Mouse (Mus musculus) CH12.LX (cell line): ENCODE data around the gene Nav3. TPM values are rescaled to one million over a fixed set of nuclear protein-coding genes. Genes with fewer than 3 reads are reported as not detected.

Source experiments
- DNase-seq: peaks from one replicate; pipeline ENCODE4 v3.0.0-alpha.2; 2013; ENCODE audit errors: extremely low read depth
- H3K27ac ChIP-seq: 2 replicates; pipeline ENCODE4 v1.5.1; 2012; ENCODE audit warnings: low read depth, mild to moderate bottlenecking, control low read depth, moderate library complexity; ENCODE audit not compliant: insufficient read depth
- H3K27me3 ChIP-seq: replicated peaks from 2 replicates; pipeline ENCODE3; 2012; ENCODE audit warnings: inconsistent platforms
- H3K36me3 ChIP-seq, 2 experiments: replicated peaks in 1 of 2; 2 replicates each; pipeline versions ENCODE3 to v1.6.1; 2012; ENCODE audit warnings: inconsistent platforms in 1 of 2, low read length in 1 of 2, mild to moderate bottlenecking in 1 of 2, mixed read lengths in 1 of 2, moderate library complexity in 1 of 2; ENCODE audit not compliant: control insufficient read depth in 1 of 2, insufficient read depth in 1 of 2
- H3K4me1 ChIP-seq, 2 experiments: 2 replicates each; pipeline ENCODE4 v1.6.1; 2012; ENCODE audit warnings: inconsistent platforms in 1 of 2, moderate library complexity in 1 of 2; ENCODE audit not compliant: insufficient read depth in 2 of 2, control insufficient read depth in 1 of 2
- H3K4me2 ChIP-seq: 2 replicates; pipeline ENCODE4 v1.6.1; 2012; ENCODE audit warnings: low read depth, mild to moderate bottlenecking, control low read depth; ENCODE audit not compliant: poor library complexity, insufficient read depth, severe bottlenecking
- H3K4me3 ChIP-seq, 3 experiments: fragments of 150-350 bp in 1 of 3; sonication (generic) in 1 of 3; replicated peaks in 1 of 3; 2 replicates each; pipeline versions ENCODE3 to v1.5.1; 2011 to 2012; ENCODE audit warnings: low read depth in 2 of 3, low read length in 2 of 3, mild to moderate bottlenecking in 2 of 3, moderate library complexity in 2 of 3, control low read depth in 1 of 3, improper control_type of control experiment in 1 of 3, inconsistent platforms in 1 of 3, mixed read lengths in 1 of 3; ENCODE audit not compliant: poor library complexity in 1 of 3
- H3K79me2 ChIP-seq: replicated peaks from 2 replicates; pipeline ENCODE4 v1.6.1; 2012; ENCODE audit warnings: mild to moderate bottlenecking, moderate library complexity; ENCODE audit not compliant: control insufficient read depth, poor library complexity, insufficient read depth, severe bottlenecking; ENCODE audit errors: extremely low read depth
- H3K9ac ChIP-seq: 2 replicates; pipeline ENCODE4 v1.6.1; 2012; ENCODE audit warnings: low read depth, mild to moderate bottlenecking, control low read depth, moderate library complexity; ENCODE audit not compliant: insufficient read depth
- H3K9me3 ChIP-seq: replicated peaks from 2 replicates; pipeline ENCODE3; 2012; ENCODE audit warnings: low read length, inconsistent platforms, mixed read lengths
- BHLHE40 ChIP-seq: IDR thresholded peaks from 2 replicates; pipeline ENCODE4 v1.6.1; 2011; ENCODE audit warnings: mild to moderate bottlenecking, low read depth, low read length, improper control_type of control experiment
- CHD2 ChIP-seq: IDR thresholded peaks from 2 replicates; pipeline ENCODE4 v1.6.1; 2011; ENCODE audit warnings: low read length, improper control_type of control experiment
- CTCF ChIP-seq, 2 experiments: IDR thresholded peaks in 1 of 2; conservative IDR thresholded peaks in 1 of 2; 2 replicates each; pipeline ENCODE4 v1.5.1; 2011 to 2012; ENCODE audit warnings: low read depth in 2 of 2, low read length in 2 of 2, improper control_type of control experiment in 1 of 2, inconsistent platforms in 1 of 2, mild to moderate bottlenecking in 1 of 2, moderate library complexity in 1 of 2
- GABPA ChIP-seq: IDR thresholded peaks from 2 replicates; pipeline ENCODE4 v1.6.1; 2012; ENCODE audit warnings: low read depth, low read length, improper control_type of control experiment, inconsistent platforms; ENCODE audit not compliant: insufficient replicate concordance
- HCFC1 ChIP-seq: IDR thresholded peaks from 2 replicates; pipeline ENCODE4 v1.6.1; 2012; ENCODE audit warnings: low read depth, mild to moderate bottlenecking, inconsistent platforms, low read length, improper control_type of control experiment
- JUN ChIP-seq: IDR thresholded peaks from 2 replicates; pipeline ENCODE4 v1.6.1; 2011; ENCODE audit warnings: low read depth, mild to moderate bottlenecking, low read length, improper control_type of control experiment, moderate library complexity; ENCODE audit not compliant: insufficient read depth
- MAFK ChIP-seq: IDR thresholded peaks from 2 replicates; pipeline ENCODE4 v1.6.1; 2011; ENCODE audit warnings: low read length, improper control_type of control experiment; ENCODE audit not compliant: insufficient replicate concordance
- MEF2A ChIP-seq: IDR thresholded peaks from 2 replicates; pipeline ENCODE4 v1.6.1; 2014; ENCODE audit warnings: low read depth, mild to moderate bottlenecking, inconsistent platforms, low read length, improper control_type of control experiment, borderline replicate concordance
- NRF1 ChIP-seq: IDR thresholded peaks from 2 replicates; pipeline ENCODE4 v1.6.1; 2014; ENCODE audit warnings: low read depth, mild to moderate bottlenecking, inconsistent platforms, low read length, improper control_type of control experiment, moderate library complexity
- POLR2A ChIP-seq: IDR thresholded peaks from 2 replicates; pipeline ENCODE4 v1.6.1; 2011; ENCODE audit warnings: low read depth, mild to moderate bottlenecking, improper control_type of control experiment, low read length
- RAD21 ChIP-seq: IDR thresholded peaks from 2 replicates; pipeline ENCODE4 v1.6.1; 2011; ENCODE audit warnings: low read depth, mild to moderate bottlenecking, low read length, improper control_type of control experiment, moderate library complexity
- RCOR1 ChIP-seq: conservative IDR thresholded peaks from 2 replicates; pipeline ENCODE4 v1.6.1; 2012; ENCODE audit warnings: low read depth, mild to moderate bottlenecking, inconsistent platforms, low read length, improper control_type of control experiment
- SIN3A ChIP-seq: IDR thresholded peaks from 2 replicates; pipeline ENCODE4 v1.6.1; 2012; ENCODE audit warnings: low read length, improper control_type of control experiment, inconsistent platforms
- SMC3 ChIP-seq: IDR thresholded peaks from 2 replicates; pipeline ENCODE4 v1.6.1; 2011; ENCODE audit warnings: low read depth, low read length, improper control_type of control experiment
- TCF12 ChIP-seq: IDR thresholded peaks from 2 replicates; pipeline ENCODE4 v1.6.1; 2014; ENCODE audit warnings: low read depth, mild to moderate bottlenecking, inconsistent platforms, low read length, improper control_type of control experiment
- USF1 ChIP-seq: IDR thresholded peaks from 2 replicates; pipeline ENCODE4 v1.6.1; 2014; ENCODE audit warnings: low read depth, mild to moderate bottlenecking, inconsistent platforms, low read length, improper control_type of control experiment
- ZC3H11A ChIP-seq: IDR thresholded peaks from 2 replicates; pipeline ENCODE4 v1.6.1; 2012; ENCODE audit warnings: low read depth, mild to moderate bottlenecking, inconsistent platforms, low read length, improper control_type of control experiment
- ZMIZ1 ChIP-seq: IDR thresholded peaks from 2 replicates; pipeline ENCODE4 v1.6.1; 2012; ENCODE audit warnings: low read depth, mild to moderate bottlenecking, inconsistent platforms, low read length, improper control_type of control experiment
- ZNF384 ChIP-seq: IDR thresholded peaks from 2 replicates; pipeline ENCODE4 v1.6.1; 2012; ENCODE audit warnings: low read depth, low read length, improper control_type of control experiment, inconsistent platforms
- dilution Hi-C: fragments of 300-500 bp; cut with MboI; formaldehyde crosslinking; loops from 2 replicates; pipeline ENCODE4 v1.14.3; 2020; ENCODE audit warnings: low sequenced_read_pairs; ENCODE audit not compliant: extremely low pct_unique_long_range_greater_than_20kb, extremely low pct_ligation_motif_present
- in situ Hi-C: fragments of 300-500 bp; cut with MboI; formaldehyde crosslinking; loops from 3 replicates; pipeline ENCODE4 v1.14.3; 2019; ENCODE audit warnings: low sequenced_read_pairs, low pct_ligation_motif_present, low pct_unique_long_range_greater_than_20kb, mixed read lengths
- polyA plus RNA-seq: library from polyadenylated mRNA; unstranded; fragments of >175 nt; gene quantifications from 2 replicates; pipeline ENCODE4 v1.2.1, GENCODE M21; 2012; ENCODE audit warnings: low read depth; ENCODE audit not compliant: insufficient read length
- total RNA-seq, 2 experiments: library from RNA; depleted of rRNA; stranded (reverse); fragments of 300-350 nt in 1 of 2; fragments of >200 nt in 1 of 2; gene quantifications; 2 replicates each; pipeline ENCODE4 v1.2.3; 2012 to 2014

Nav3 gene
- total and polyA plus RNA-seq, 3 experiments, result 0.03 TPM; not detected in 2

DNA sequence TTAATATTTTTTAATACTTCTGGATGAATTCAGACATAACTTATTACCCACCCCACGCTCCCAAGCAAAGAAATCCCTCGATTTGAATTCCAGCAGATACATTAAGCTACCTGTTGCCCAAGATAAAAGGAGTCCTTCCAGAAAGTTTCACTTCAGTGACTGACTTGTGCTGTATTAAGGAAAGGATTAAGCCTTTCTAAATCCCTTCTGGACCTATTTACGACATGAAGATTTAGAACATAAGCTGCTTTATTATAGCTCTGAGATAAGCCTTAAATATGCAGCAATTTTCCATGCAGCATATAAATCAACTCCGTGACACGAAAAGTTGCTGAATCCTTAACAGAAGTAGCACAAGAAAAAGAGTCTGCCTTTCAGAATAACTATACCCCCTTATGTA, 732.4 kb downstream of the Nav3 start:
- no peaks in the 10 kb centered on the region for H3K9me3 ChIP-seq
- TF ChIP-seq BHLHE40 (no peak), RCOR1 (no peak), ZC3H11A (no peak), SIN3A (no peak), CHD2 (no peak), ZMIZ1 (no peak), GABPA (no peak), MEF2A (no peak), SMC3 (no peak), ZNF384 (no peak), JUN (no peak), HCFC1 (no peak), CTCF (conservative IDR thresholded peaks at IDR 0.05 in 1 of 2, IDR thresholded peaks at IDR 0.05 in 1 of 2; ENCODE audit: low read depth in 2 of 2, low read length in 2 of 2) (no peak)
- TF ChIP-seq, all 38 proteins: peak for 0
- H3K27me3 ChIP-seq, result no peaks in the 10 kb centered on the region
- DNase-seq, result no peak
- H3K4me1 ChIP-seq, result no peaks in the 10 kb centered on the region
- H3K4me3 ChIP-seq, result no peak overlapping the region
- H3K36me3 ChIP-seq, result no peaks in the 10 kb centered on the region
- dilution Hi-C loops (no loop called here), in situ Hi-C loops (no loop called here)
- H3K27ac ChIP-seq, result no peak overlapping the region
- H3K4me2 ChIP-seq, result no peak overlapping the region
- no peak overlapping the region for H3K9ac ChIP-seq
- H3K79me2 ChIP-seq, result no peaks in the 10 kb centered on the region

DNA sequence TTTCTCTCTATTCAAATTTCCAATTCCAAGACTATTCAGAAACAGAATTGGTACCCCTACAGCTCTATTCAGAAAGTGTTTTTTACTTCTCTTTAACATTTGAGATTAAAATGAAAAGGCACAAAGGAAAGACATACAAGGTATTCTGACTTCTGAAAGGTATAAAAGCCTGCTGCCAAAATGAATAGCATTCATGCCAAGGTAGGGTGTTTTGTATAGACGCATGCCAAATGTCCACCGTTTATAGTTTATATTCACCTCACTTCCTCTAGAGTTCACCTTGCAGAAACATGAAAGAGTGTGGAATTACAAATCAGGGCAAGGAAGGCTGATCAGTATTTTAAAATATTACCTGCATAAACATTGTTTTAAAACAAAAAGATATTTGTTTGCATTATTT, 737.2 kb downstream of the Nav3 start:
- H3K27me3 ChIP-seq, result no peaks in the 10 kb centered on the region
- no peak overlapping the region for H3K4me3 ChIP-seq
- H3K9ac ChIP-seq, result no peak overlapping the region
- TF ChIP-seq USF1 (no peak), TCF12 (no peak), RAD21 (no peak), NRF1 (no peak), POLR2A (no peak), MAFK (no peak)
- H3K4me1 ChIP-seq, result no peaks in the 10 kb centered on the region
- H3K79me2 ChIP-seq, result no peaks in the 10 kb centered on the region
- DNase-seq, result no peak
- no peaks in the 10 kb centered on the region for H3K9me3 ChIP-seq
- H3K4me2 ChIP-seq, result no peak overlapping the region
- no peaks in the 10 kb centered on the region for H3K36me3 ChIP-seq
- dilution Hi-C loops (no loop called here), in situ Hi-C loops (no loop called here)
- H3K27ac ChIP-seq, result no peak overlapping the region
